Mouse (Mus musculus) CH12.LX (cell line): Measurements from ENCODE around the gene Hmox1. TPM values are rescaled to one million over a fixed set of nuclear protein-coding genes. Genes with fewer than 3 reads are reported as not detected.

Source experiments
- DNase-seq: peaks from one replicate; pipeline ENCODE4 v3.0.0-alpha.2; 2013; ENCODE audit errors: extremely low read depth
- H3K27ac ChIP-seq: 2 replicates; pipeline ENCODE4 v1.5.1; 2012; ENCODE audit warnings: low read depth, mild to moderate bottlenecking, control low read depth, moderate library complexity; ENCODE audit not compliant: insufficient read depth
- H3K27me3 ChIP-seq: replicated peaks from 2 replicates; pipeline ENCODE3; 2012; ENCODE audit warnings: inconsistent platforms
- H3K36me3 ChIP-seq, 2 experiments: replicated peaks in 1 of 2; 2 replicates each; pipeline versions ENCODE3 to v1.6.1; 2012; ENCODE audit warnings: inconsistent platforms in 1 of 2, low read length in 1 of 2, mild to moderate bottlenecking in 1 of 2, mixed read lengths in 1 of 2, moderate library complexity in 1 of 2; ENCODE audit not compliant: control insufficient read depth in 1 of 2, insufficient read depth in 1 of 2
- H3K4me1 ChIP-seq, 2 experiments: 2 replicates each; pipeline ENCODE4 v1.6.1; 2012; ENCODE audit warnings: inconsistent platforms in 1 of 2, moderate library complexity in 1 of 2; ENCODE audit not compliant: insufficient read depth in 2 of 2, control insufficient read depth in 1 of 2
- H3K4me2 ChIP-seq: 2 replicates; pipeline ENCODE4 v1.6.1; 2012; ENCODE audit warnings: low read depth, mild to moderate bottlenecking, control low read depth; ENCODE audit not compliant: poor library complexity, insufficient read depth, severe bottlenecking
- H3K4me3 ChIP-seq, 3 experiments: fragments of 150-350 bp in 1 of 3; sonication (generic) in 1 of 3; replicated peaks in 1 of 3; 2 replicates each; pipeline versions ENCODE3 to v1.5.1; 2011 to 2012; ENCODE audit warnings: low read depth in 2 of 3, low read length in 2 of 3, mild to moderate bottlenecking in 2 of 3, moderate library complexity in 2 of 3, control low read depth in 1 of 3, improper control_type of control experiment in 1 of 3, inconsistent platforms in 1 of 3, mixed read lengths in 1 of 3; ENCODE audit not compliant: poor library complexity in 1 of 3
- H3K79me2 ChIP-seq: replicated peaks from 2 replicates; pipeline ENCODE4 v1.6.1; 2012; ENCODE audit warnings: mild to moderate bottlenecking, moderate library complexity; ENCODE audit not compliant: control insufficient read depth, poor library complexity, insufficient read depth, severe bottlenecking; ENCODE audit errors: extremely low read depth
- H3K9ac ChIP-seq: 2 replicates; pipeline ENCODE4 v1.6.1; 2012; ENCODE audit warnings: low read depth, mild to moderate bottlenecking, control low read depth, moderate library complexity; ENCODE audit not compliant: insufficient read depth
- H3K9me3 ChIP-seq: replicated peaks from 2 replicates; pipeline ENCODE3; 2012; ENCODE audit warnings: low read length, inconsistent platforms, mixed read lengths
- BHLHE40 ChIP-seq: IDR thresholded peaks from 2 replicates; pipeline ENCODE4 v1.6.1; 2011; ENCODE audit warnings: mild to moderate bottlenecking, low read depth, low read length, improper control_type of control experiment
- CHD2 ChIP-seq: IDR thresholded peaks from 2 replicates; pipeline ENCODE4 v1.6.1; 2011; ENCODE audit warnings: low read length, improper control_type of control experiment
- CTCF ChIP-seq, 2 experiments: IDR thresholded peaks in 1 of 2; conservative IDR thresholded peaks in 1 of 2; 2 replicates each; pipeline ENCODE4 v1.5.1; 2011 to 2012; ENCODE audit warnings: low read depth in 2 of 2, low read length in 2 of 2, improper control_type of control experiment in 1 of 2, inconsistent platforms in 1 of 2, mild to moderate bottlenecking in 1 of 2, moderate library complexity in 1 of 2
- EP300 ChIP-seq: IDR thresholded peaks from 2 replicates; pipeline ENCODE4 v1.6.1; 2011; ENCODE audit warnings: low read length, improper control_type of control experiment
- HCFC1 ChIP-seq: IDR thresholded peaks from 2 replicates; pipeline ENCODE4 v1.6.1; 2012; ENCODE audit warnings: low read depth, mild to moderate bottlenecking, inconsistent platforms, low read length, improper control_type of control experiment
- IRF4 ChIP-seq: IDR thresholded peaks from 2 replicates; pipeline ENCODE4 v1.6.1; 2014; ENCODE audit warnings: low read depth, mild to moderate bottlenecking, inconsistent platforms, low read length, improper control_type of control experiment
- JUN ChIP-seq: IDR thresholded peaks from 2 replicates; pipeline ENCODE4 v1.6.1; 2011; ENCODE audit warnings: low read depth, mild to moderate bottlenecking, low read length, improper control_type of control experiment, moderate library complexity; ENCODE audit not compliant: insufficient read depth
- MEF2A ChIP-seq: IDR thresholded peaks from 2 replicates; pipeline ENCODE4 v1.6.1; 2014; ENCODE audit warnings: low read depth, mild to moderate bottlenecking, inconsistent platforms, low read length, improper control_type of control experiment, borderline replicate concordance
- MYC ChIP-seq: IDR thresholded peaks from 2 replicates; pipeline ENCODE4 v1.6.1; 2011; ENCODE audit warnings: low read depth, mild to moderate bottlenecking, improper control_type of control experiment, low read length
- NRF1 ChIP-seq: IDR thresholded peaks from 2 replicates; pipeline ENCODE4 v1.6.1; 2014; ENCODE audit warnings: low read depth, mild to moderate bottlenecking, inconsistent platforms, low read length, improper control_type of control experiment, moderate library complexity
- PAX5 ChIP-seq: IDR thresholded peaks from 2 replicates; pipeline ENCODE4 v1.6.1; 2012; ENCODE audit warnings: low read length, inconsistent platforms, mixed read lengths
- RAD21 ChIP-seq: IDR thresholded peaks from 2 replicates; pipeline ENCODE4 v1.6.1; 2011; ENCODE audit warnings: low read depth, mild to moderate bottlenecking, low read length, improper control_type of control experiment, moderate library complexity
- RCOR1 ChIP-seq: conservative IDR thresholded peaks from 2 replicates; pipeline ENCODE4 v1.6.1; 2012; ENCODE audit warnings: low read depth, mild to moderate bottlenecking, inconsistent platforms, low read length, improper control_type of control experiment
- SMC3 ChIP-seq: IDR thresholded peaks from 2 replicates; pipeline ENCODE4 v1.6.1; 2011; ENCODE audit warnings: low read depth, low read length, improper control_type of control experiment
- USF1 ChIP-seq: IDR thresholded peaks from 2 replicates; pipeline ENCODE4 v1.6.1; 2014; ENCODE audit warnings: low read depth, mild to moderate bottlenecking, inconsistent platforms, low read length, improper control_type of control experiment
- ZC3H11A ChIP-seq: IDR thresholded peaks from 2 replicates; pipeline ENCODE4 v1.6.1; 2012; ENCODE audit warnings: low read depth, mild to moderate bottlenecking, inconsistent platforms, low read length, improper control_type of control experiment
- ZMIZ1 ChIP-seq: IDR thresholded peaks from 2 replicates; pipeline ENCODE4 v1.6.1; 2012; ENCODE audit warnings: low read depth, mild to moderate bottlenecking, inconsistent platforms, low read length, improper control_type of control experiment
- dilution Hi-C: fragments of 300-500 bp; cut with MboI; formaldehyde crosslinking; loops from 2 replicates; pipeline ENCODE4 v1.14.3; 2020; ENCODE audit warnings: low sequenced_read_pairs; ENCODE audit not compliant: extremely low pct_unique_long_range_greater_than_20kb, extremely low pct_ligation_motif_present
- in situ Hi-C: fragments of 300-500 bp; cut with MboI; formaldehyde crosslinking; loops from 3 replicates; pipeline ENCODE4 v1.14.3; 2019; ENCODE audit warnings: low sequenced_read_pairs, low pct_ligation_motif_present, low pct_unique_long_range_greater_than_20kb, mixed read lengths
- polyA plus RNA-seq: library from polyadenylated mRNA; unstranded; fragments of >175 nt; gene quantifications from 2 replicates; pipeline ENCODE4 v1.2.1, GENCODE M21; 2012; ENCODE audit warnings: low read depth; ENCODE audit not compliant: insufficient read length
- total RNA-seq, 2 experiments: library from RNA; depleted of rRNA; stranded (reverse); fragments of 300-350 nt in 1 of 2; fragments of >200 nt in 1 of 2; gene quantifications; 2 replicates each; pipeline ENCODE4 v1.2.3; 2012 to 2014

Gene Hmox1
- total and polyA plus RNA-seq, 3 experiments, result 39.7 to 92.2 (median 67.3) TPM

- H3K4me2 ChIP-seq, result no peak overlapping the region
- H3K27me3 ChIP-seq, result no peaks in the 10 kb centered on the region
- no peak overlapping the region for H3K9ac ChIP-seq
- no peaks in the 10 kb centered on the region for H3K9me3 ChIP-seq
- H3K4me3 ChIP-seq, result no peak overlapping the region
- peaks cover 5 to 9% of the 10 kb centered on the region in 2 experiments for H3K36me3 ChIP-seq
- DNase-seq, result no peak
- in situ Hi-C loops, result loop anchor here (5.0 kb wide), 1 partner anchor 32 kb away; the partner anchor contains the start of gene Mcm5
- dilution Hi-C loops, result no loop called here
- peaks cover 8 to 14% of the 10 kb centered on the region in 2 experiments for H3K4me1 ChIP-seq
- no peaks in the 10 kb centered on the region for H3K79me2 ChIP-seq
- TF ChIP-seq ZC3H11A, result no peak
- no peak for TF ChIP-seq ZMIZ1
- no peak for TF ChIP-seq CHD2
- TF ChIP-seq HCFC1, result no peak
- TF ChIP-seq CTCF (conservative IDR thresholded peaks at IDR 0.05 in 1 of 2, IDR thresholded peaks at IDR 0.05 in 1 of 2; ENCODE audit: low read depth in 2 of 2, low read length in 2 of 2), result no peak
- no peak for TF ChIP-seq RAD21
- TF ChIP-seq JUN, result no peak
- no peak for TF ChIP-seq EP300
- no peak for TF ChIP-seq PAX5
- TF ChIP-seq SMC3, result no peak
- TF ChIP-seq USF1, result no peak
- no peak for TF ChIP-seq RCOR1
- TF ChIP-seq BHLHE40, result no peak
- TF ChIP-seq NRF1, result no peak
- no peak for TF ChIP-seq IRF4
- no peak overlapping the region for H3K27ac ChIP-seq
Observed at GRCm38 (mm10) chr8:75074876-75075275, 18.5 kb upstream of the Hmox1 start.

- no peak for DNase-seq
- Histone ChIP-seq H3K4me3 (no peak overlapping the region), H3K4me2 (no peak overlapping the region), H3K36me3 (no peaks in the 10 kb centered on the region), H3K27ac (no peak overlapping the region), H3K27me3 (no peaks in the 10 kb centered on the region), H3K9ac (no peak overlapping the region), H3K9me3 (no peaks in the 10 kb centered on the region), H3K79me2 (no peaks in the 10 kb centered on the region), H3K4me1 (peaks cover 17 to 30% of the 10 kb centered on the region in 2 experiments)
- dilution Hi-C loops (no loop called here), in situ Hi-C loops (no loop called here)
- TF ChIP-seq PAX5 (no peak), MYC (no peak), MEF2A (no peak)
Observed at GRCm38 (mm10) chr8:75078215-75078614, 15.2 kb upstream of the Hmox1 start.
